Mouse (Mus musculus): ENCODE data around the gene Sgsm2.

The Sgsm2 gene

DNA sequence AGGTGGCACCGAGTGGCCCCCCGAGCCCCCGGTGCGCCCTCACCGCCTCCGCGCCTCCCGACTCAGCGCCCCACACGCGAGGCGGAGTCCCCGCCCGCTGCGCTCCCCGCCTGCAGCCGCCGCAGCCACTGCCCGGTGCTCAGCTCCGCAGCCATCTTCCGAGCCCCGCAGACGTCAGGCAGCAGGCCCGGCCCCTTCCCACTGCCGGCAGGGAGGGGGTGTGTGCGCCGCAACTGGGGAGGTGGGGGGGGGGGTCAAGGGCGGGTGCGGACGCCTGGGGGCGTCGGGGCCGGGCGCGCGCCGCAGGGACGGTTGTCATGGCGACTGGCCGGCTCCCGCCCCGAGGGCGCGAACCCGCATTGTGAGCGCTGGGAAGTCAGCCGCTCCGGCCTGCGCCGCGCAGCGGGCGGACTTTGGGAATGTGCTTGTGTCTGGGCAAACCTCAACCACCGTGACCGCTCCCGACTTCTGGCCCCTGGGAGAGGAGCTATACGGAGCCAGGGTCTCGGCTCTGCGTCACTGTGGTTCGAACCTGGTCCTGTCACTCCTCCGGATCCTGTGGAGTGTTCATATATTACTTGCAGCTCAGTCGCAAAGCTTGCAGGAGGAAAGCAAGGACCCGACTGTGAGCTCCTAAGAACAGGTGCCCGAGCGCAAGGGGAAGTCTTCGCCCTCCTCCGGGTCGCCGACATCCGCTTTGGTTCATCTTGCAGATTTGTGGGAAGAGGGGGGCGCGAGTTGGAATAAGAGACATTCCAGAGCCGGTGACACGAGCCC lies at the start of gene Sgsm2:
Gene Sgsm2 (minus strand): TSS at position 160 of the 777 bp plus-strand sequence.
- peak; percentile 42 for DNase-seq (ENCODE audit: low spot score)

DNA sequence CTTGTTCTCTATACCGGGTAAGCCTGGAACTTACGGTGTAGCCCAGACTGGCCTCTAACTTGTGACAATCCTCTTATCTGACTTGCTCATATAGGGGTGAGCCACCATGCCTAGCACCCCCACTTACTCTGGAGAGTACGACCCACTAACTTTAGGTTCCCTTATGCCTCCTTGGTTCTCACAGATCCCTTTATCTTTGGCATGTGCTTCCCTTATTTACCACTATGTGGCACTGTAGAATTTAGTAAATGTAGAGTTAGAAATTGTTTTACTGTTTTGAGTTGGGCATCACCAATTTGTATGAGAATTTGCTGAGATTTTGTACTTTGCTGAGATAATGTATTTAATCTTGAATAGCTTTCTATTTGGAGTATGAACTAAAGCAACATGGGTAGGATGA lies 49.5 kb upstream of the Sgsm2 start:
- DNase-seq (ENCODE audit: low spot score) = peak; percentile 52

DNA sequence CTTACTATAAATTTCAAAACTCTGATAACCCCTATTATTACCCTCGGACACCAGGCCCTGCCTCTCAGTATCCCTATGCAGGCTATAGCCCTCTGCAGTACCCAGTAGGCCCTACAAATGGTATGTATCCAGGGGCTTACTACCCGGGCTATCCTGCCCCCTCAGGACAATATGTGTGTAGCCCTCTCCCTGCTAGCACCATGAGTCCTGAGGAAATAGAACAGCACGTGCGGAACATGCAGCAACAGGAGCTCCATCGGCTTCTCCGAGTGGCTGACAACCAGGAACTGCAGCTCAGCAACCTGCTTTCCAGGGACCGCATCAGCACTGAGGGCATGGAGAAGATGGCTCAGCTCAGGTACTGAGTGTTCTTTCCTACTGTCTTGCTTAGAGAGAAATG lies 33.5 kb upstream of the Sgsm2 start:
- DNase-seq (ENCODE audit: low spot score) = no peak

DNA sequence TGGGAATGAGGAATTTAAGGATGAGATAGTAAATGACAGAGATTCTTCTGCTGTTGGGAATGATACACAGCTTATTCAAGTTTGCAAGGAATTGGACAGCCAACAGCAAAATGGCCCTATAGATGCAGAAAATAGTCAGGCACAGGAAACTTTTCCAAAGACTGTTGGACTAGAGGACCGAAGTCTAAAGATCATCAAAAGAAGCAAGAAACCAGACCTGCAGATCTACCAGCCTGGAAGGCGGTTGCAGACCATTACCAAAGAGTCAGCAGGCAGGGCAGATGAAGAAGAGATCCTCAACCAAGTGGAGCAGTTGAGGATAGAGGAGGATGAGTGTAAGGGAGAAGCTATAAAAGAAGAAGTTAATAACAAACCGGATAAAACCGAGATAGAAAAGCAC lies 32.3 kb upstream of the Sgsm2 start:
- no peak for DNase-seq (ENCODE audit: low spot score)

DNA sequence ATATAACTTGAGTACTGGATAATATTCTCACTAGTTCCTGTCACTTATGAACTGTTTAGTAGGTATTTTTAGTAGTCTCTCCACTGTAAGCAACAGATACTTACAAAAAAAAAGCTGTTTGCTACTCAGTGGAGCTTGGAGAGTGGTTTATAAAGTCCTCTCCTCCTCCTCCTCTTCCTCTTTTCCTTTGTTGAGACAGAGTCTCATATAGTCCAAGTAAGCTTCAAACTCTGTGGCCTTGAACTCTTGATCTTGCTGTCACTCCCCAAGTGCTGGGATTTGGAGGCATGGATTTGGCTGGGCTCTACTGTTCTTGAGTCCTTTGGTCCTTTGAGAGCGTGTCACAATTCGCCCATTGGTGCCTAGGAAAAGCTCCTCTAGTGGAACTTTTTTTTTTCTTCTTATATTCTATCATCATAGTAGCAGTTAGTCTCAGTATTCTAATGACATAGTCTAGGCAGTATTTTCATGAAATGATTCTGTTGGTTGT lies 30.4 kb upstream of the Sgsm2 start:
- no peak for DNase-seq (ENCODE audit: low spot score)

DNA sequence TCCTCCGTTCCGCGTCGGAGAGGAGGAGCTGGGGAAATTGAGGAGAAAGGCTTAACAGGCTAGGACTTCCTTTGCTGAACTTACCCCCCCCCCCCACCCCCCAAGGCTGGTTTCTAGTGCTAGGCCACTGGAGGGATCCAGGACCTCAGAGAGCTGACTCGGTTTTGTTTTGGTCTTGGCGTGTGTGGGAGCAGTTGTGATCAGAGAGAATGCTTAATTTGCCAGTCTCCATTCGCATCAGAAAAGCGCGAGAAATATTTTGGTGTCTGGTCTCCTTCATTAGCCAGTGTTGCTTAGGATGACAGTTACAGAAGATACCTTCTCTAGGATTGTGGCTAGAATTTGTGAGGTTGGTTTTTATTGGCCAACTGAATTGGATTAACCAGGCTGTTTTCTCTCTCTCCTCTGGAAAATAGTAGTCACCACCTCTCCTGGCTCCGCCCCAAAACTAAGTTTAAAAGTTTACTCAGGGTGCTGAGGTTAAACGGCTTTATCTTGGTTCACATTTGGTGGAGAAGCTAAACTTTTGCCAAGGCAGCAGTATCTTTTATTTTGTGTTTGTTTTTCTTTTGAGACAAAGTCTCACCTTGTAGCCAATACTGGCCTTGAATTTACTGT lies 29.6 kb upstream of the Sgsm2 start:
- DNase-seq (ENCODE audit: low spot score) = peak; percentile 69

DNA sequence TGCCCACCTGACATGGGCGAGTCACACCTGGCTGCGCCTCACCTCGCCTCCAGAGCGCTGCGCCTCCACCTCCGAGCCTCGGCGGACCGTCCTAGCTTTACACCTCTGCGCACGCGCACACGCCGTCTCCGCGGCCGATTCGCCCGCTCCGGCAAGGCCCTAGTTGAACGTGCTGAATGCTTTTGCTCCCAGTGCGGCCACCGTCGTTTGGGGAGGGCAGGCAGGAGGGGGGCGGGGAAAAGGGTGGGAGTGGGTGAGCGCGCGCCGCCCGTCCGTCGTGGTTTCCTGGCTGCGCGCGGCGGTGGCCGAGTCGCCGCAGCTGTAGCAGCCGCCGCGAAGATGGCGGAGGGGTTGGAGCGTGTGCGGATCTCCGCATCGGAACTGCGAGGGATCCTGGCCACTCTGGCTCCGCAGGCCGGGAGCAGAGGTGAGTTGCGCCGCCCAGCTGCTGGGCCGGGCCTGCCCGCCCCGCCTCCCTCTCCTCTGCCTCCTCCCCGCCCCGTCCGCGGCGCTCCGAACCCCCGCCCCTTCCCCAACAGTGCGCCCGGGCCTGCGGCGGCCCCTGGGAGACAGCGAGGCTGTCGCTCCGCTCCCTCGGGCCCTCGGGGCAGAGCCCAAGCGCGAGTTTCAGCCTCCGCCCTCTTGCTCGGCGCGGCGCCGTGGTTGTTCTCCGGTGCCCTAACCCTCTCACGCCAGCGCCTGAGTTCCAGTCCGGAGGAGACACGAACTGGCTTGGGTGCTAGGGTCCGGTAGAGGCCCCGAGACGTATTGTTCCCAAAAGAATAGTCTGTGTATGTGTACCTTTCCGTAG lies 28.9 kb upstream of the Sgsm2 start, which contains the start of the genes Smg6 and Srr:
Gene Smg6 (plus strand): TSS at position 247 of the 811 bp plus-strand sequence.
Gene Srr (minus strand): TSS at position 372 of the 811 bp plus-strand sequence.
- DNase-seq (ENCODE audit: low spot score) = peak; percentile 94

DNA sequence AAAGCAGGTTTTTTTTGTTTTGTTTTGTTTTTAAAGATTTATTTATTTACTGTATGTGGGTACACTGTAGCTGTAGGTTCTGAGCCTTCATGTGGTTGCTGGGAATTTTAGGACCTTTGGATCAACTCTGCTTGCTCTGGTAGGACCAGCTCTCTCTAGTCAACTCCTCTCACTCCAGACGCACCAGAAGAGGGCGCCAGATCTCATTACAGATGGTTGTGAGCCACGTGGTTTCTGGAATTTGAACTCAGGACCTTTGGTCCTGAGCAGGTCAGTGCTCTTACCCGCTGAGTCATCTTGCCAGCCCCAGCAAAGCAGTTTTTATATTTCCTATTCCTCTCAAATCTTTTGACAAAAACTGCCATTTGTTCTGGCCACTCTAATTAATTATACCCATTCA lies 27.3 kb upstream of the Sgsm2 start:
- peak; percentile 36 for DNase-seq (ENCODE audit: low spot score)

DNA sequence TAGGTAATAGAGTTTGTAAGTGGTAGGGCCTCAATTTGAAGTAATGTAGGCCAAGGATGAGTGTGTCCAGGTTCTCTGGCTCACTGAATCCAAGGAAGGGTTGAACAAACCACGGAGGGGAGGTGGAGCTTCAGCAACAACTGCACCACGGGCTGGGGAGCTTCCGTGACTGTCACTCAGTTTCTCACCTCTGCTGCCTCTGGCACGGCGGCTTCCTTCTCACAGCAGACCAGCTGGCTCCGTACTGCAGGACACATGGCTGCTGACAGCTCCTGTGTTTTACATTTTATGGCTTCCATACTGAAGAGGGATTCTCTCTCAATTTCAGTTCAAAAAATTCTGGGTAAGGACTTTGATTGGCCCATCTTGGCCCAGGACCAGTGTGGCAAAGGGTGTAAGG lies 22.4 kb upstream of the Sgsm2 start:
- DNase-seq (ENCODE audit: low spot score) = no peak

DNA sequence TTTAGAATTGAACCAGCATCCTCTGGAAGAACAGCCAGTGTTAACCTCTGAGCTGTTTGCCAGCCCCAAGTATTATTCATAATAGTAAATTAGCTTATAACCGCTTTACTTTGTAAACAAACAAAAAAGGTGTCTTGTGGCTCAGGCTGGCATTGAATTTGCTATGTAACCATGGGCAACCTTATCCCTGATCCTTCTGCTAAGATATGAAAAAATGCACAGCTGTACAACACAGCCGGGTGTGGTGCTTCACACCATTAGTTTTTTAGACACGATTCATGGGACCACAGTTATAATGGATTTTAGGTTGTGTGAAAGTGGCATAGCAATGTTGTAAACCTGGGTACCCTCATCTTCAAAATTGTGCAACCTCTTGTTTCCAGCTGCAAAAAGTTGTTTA lies 15.6 kb upstream of the Sgsm2 start:
- no peak for DNase-seq (ENCODE audit: low spot score)

DNA sequence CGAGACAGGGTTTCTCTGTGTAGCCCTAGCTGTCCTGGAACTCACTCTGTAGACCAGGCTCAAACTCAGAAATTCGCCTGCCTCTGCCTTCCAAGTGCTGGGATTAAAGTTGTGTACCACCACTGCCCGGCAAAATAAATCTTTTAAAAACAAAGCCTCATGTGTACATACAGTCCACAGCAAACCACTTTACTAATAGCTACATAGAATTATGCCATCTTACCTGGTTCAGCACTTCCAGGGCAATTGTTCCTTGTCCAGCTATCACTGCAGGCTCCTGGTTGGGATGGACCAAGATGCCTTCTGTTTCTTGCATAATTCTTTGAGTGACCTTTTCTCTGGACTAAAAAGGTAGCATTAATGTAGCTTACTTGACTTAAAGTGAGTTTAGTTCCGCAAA lies 13.1 kb upstream of the Sgsm2 start:
- no peak for DNase-seq (ENCODE audit: low spot score)

DNA sequence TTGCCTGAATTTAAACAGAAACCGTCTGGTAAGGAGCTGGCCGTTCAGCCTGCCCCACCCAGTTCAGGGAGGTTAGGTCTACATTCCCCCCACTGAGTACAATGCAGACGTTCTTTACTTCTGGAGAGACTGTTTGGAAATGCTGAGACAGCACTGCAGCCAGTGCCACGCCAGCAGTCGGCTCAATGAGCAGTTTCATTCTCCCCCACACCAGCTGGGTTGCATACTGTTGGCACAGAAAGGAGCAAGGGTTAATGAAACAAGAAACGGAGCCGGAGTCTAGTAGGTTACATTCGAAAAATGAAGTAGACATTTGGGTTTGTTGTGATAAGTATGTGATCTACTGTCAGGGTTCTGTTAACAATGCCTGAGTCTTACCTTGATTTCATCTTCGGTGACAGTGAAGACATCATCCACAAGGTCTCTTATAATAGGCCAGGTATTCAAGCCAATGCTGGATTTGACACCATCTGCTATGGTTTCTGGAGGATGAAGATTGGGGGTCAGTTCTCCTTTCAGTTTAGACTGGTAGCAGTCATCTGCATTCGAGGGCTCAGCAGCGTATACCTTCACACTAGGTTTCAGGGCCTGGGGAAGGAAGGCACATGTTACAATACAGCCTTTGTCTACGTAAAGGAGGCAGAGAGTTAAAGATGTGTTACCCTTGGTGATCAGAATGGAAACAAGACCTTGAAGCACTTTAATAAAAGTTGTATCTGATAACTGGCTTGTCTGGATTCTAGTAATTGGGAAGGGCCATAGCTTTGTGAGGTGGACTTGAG lies 11.9 kb upstream of the Sgsm2 start:
- DNase-seq (ENCODE audit: low spot score) = no peak

DNA sequence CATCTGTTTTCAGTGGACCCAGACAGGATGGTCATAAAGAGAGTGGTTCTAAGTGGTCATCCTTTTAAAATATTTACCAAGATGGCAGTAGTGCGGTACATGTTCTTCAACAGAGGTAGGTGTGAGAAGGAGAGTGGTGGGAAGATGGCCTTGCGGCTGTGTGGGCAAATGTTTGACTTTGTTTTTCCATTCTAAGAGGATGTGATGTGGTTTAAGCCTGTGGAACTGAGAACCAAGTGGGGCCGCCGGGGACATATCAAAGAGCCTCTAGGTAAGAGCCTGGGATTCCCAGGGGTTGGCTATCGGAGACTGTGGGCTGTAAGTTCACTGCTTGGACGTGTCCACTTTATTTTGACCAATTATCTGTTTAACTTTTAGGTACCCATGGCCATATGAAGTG lies 11.0 kb upstream of the Sgsm2 start:
- DNase-seq (ENCODE audit: low spot score) = no peak

DNA sequence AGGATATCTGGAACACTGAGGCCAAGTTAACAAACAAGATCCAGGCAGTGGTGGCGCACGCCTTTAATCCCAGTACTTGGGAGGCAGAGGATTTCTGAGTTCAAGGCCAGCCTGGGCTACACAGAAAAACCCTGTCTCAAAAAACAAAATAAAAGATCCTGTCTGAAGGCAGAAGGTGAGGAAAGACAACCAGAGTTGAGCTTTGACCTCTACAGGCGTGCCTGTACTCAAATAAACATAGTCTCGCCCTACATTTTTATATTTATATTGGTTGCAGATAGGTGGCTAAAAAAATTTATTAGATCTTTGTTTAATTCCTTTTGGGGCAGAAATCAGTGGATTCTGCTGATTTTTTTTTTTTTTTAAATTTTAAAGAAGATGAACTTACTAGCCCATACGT lies 5.6 kb upstream of the Sgsm2 start:
- no peak for DNase-seq (ENCODE audit: low spot score)

DNA sequence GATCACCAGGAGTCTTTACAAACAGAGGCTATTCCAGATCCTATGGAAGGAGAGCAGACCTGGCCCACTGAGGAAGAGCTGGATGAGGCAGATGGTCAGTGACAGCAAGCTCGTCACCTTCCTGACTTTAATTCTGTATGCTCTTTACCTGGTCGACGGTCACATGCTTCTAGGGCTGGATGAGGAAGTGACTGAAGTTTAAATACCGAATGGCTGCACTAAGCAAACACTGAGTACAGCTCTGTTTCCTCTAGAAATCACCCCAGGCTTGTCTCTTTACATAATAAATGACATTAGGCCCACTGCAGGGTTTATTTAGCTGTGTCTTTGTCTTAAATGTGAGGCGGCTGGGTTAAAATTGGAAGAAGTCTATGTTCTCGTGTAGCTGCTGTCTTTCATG lies 4.7 kb upstream of the Sgsm2 start:
- DNase-seq (ENCODE audit: low spot score) = no peak

DNA sequence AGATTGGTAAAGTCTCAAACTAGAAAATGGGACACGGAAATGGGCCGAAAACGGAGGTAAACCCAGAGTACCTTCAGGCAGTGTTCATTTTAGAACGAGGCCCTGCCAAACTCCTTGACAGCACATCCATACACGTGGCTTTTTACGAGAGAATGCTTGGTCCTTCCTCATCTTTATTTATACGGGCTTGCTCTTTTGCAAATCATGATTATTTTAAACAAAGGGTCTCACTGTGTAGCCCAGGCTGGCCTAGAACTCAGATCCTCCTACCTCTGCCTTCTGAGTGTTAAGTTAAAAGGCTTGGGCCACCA lies 1.6 kb upstream of the Sgsm2 start:
- DNase-seq (ENCODE audit: low spot score) = no peak

DNA sequence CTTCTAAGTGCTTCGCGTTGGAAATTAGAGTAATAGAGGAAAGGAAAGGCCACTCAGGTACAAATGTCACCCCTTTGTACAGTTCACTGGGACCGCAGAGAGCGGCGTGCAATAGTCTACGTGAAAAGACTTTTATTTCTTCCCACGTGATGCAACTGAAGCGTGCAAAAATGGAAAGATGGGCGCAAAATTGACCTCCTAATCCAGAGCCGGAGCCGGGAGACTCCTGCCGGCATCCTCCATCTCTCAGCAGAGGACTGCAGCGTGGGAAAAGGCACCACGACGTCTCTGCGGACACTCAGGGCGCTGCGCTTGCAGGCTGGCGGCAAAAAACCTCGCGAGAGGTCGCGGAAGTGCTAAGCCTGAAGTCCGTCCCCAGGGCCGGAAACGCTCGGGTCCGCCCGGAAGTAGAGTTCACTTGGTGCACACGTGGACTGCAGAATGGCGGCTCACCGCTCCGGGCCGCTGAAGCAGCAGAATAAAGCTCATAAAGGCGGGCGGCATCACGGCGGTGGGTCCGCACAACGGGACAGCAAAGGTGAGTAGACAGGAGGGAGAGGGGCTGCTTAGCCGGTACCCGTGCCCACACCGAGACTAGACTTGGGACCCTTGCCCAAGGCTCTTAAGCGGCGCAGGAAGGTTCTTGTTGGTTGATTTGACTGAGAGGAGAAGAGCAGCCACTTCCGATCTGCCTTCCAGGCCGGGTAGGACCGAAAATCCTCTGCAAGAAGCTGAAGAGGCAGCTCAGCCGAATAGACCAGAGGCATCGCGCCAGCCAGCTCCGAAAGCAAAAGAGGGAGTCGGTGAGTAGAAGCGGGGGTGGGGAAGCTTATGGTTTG lies 1.0 kb upstream of the Sgsm2 start, which contains the start of gene Tsr1:
Gene Tsr1 (plus strand): TSS at position 394 of the 839 bp plus-strand sequence.
- peak; percentile 93 for DNase-seq (ENCODE audit: low spot score)

DNA sequence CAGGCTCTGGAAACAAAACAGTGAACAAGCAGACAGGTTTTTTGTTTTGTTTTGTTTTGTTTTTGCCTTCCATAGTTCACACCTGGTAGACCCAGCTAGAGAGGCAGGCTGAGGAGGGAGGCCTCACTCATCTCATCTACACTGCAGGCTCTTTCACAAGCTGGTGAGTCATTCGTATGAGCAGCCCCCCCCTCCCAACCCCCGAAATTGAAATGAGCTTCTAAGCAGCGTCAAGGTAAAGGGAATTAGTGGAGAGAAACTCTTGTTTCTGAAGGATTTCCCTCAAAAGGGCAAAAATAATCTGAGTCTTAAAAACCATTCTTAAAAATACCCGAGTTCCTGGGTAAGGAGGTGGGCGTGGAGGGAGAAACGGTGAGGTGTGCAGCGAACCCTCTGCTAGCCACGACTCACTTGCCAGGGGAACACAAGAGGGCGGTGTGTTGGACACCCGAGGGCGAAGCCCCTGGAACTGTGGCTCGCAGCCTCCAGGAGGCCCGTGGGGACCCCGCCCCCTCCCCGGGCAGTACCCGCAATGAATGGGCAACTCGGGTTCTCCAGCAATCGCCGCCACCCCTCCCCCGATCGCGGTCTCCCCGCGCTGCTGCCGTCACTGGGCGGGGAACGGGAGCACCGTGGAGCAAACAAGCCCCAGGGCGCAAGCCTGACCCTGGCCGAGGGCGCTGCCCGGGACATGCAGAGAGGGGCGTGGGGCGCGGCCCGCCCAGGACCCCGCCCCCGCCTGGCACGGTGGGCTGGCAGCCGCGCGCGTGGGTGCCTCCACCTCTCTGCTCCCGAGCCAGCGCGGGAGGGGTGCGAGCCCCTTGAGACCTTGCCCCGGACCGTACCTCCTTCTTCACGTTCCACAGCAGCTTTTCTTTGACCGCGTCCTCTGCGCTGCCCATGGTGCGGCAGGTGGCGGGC lies 620 bp downstream of the Sgsm2 start:
- peak; percentile 56 for DNase-seq (ENCODE audit: low spot score)

DNA sequence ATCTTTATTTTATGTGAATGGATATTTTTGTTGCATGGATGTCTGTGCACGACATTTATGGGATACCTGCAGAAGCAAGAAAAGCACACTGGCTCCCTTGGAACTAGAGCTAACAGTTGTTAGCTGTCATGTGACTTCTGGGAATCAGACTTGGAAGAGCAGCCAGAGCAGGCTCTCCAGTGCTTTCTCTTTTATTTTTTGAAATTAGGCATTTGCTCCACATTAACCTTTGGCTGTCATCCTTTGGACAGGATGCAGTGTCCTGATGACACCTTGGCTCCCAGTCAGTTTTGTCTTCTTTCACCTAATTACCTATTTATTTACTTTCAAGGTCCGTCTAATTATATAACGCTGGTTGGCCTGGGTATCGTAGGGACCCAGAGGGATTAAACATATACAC lies 2.2 kb downstream of the Sgsm2 start:
- DNase-seq (ENCODE audit: low spot score) = peak; percentile 12

DNA sequence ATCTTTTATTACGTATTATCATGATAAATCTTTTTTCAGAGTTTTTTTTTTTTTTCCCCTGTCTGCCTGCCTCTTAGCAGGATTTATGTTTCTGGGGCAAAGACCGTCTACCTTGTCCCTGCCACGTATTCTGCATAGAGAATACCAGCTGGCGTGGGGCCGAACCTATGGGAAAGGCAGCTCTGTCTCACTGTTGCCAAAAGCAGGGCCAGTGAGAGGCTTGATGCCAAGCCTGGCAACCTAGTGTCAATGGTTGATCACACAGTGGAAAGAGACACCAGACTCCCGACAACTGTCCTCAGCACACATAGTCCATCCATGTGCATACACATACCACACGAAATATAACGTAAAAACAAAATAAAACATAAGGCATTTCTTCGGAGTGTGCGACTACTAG lies 13.8 kb downstream of the Sgsm2 start:
- no peak for DNase-seq (ENCODE audit: low spot score)
